Mouse (Mus musculus) duodenum, adult 2 months (tissue): ENCODE measurements around the gene Fbxw19. TPM values are rescaled to one million over a fixed set of nuclear protein-coding genes. Genes with fewer than 3 reads are reported as not detected.

Experiments used
- polyA plus RNA-seq: library from polyadenylated mRNA; depleted of rRNA; stranded (reverse); fragments of >200 nt; gene quantifications from 2 replicates; pipeline ENCODE4 v1.2.3, GENCODE M21; 2012; ENCODE audit warnings: low replicate concordance; rRNA removed

Gene Fbxw19
- polyA plus RNA-seq = not detected in 2 replicates

DNA sequence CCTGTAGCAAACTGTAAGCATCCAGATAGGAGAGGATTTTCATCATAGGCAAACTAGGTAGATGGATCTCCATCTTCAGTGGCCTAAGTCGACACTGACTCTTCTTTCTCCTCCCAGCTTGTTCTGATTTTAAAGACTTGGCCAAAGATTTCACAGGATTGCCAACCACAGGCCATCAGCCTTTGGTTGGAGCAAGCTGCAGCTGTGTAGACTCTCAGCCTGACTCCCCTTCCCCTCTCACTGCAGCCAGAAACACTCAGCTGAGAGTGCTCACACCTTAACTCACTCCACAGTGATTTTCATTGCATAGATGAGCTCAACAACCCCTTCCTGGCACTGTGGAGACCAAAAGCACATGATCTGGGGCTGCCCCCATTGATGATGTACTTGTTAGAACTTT is at the start of gene Fbxw19:
TSS of gene Fbxw19 (minus strand) at position 101 of the 400 bp plus-strand sequence.

DNA sequence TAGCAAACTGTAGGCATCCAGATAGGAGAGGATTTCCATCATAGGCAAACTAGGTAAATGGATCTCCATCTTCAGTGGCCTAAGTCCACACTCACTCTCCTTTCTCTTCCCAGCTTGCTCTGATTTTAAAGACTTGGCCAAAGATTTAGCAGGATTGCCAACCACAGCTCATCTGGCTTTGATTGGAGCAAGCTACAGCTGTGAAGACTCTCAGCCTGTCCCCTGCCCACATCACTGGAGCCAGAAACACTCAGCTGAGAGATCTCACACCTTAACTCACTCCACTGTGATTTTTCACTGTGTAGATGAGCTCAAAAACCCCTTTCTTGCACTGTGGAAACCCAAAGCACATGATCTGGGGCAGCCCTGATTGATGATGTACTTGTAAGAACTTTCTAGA is 46.6 kb downstream of the Fbxw19 start, which contains the start of gene Fbxw16:
TSS of gene Fbxw16 (minus strand) at position 101 of the 400 bp plus-strand sequence.

Other genes starting within 250 kb of the Fbxw19 start
- not detected in 2 replicates for gene Fbxw14, start 208.2 kb downstream of the Fbxw19 start, polyA plus RNA-seq
- not detected in 2 replicates for gene Fbxw28, start 156.2 kb downstream of the Fbxw19 start, polyA plus RNA-seq
- gene Fbxw22, start 91.6 kb downstream of the Fbxw19 start, polyA plus RNA-seq = not detected in 2 replicates
- not detected in 2 replicates for gene Fbxw16, start 46.7 kb downstream of the Fbxw19 start, polyA plus RNA-seq
- gene Fbxw15, start 72.4 kb upstream of the Fbxw19 start, polyA plus RNA-seq = not detected in 2 replicates
- gene Fbxw24, start 130.2 kb upstream of the Fbxw19 start, polyA plus RNA-seq = not detected in 2 replicates
- gene Fbxw25, start 168.8 kb upstream of the Fbxw19 start, polyA plus RNA-seq = not detected in 2 replicates
- gene Fbxw18, start 206.8 kb upstream of the Fbxw19 start, polyA plus RNA-seq = not detected in 2 replicates